Mouse (Mus musculus): Measurements from ENCODE around the gene Ptcd2.

Gene Ptcd2

DNA sequence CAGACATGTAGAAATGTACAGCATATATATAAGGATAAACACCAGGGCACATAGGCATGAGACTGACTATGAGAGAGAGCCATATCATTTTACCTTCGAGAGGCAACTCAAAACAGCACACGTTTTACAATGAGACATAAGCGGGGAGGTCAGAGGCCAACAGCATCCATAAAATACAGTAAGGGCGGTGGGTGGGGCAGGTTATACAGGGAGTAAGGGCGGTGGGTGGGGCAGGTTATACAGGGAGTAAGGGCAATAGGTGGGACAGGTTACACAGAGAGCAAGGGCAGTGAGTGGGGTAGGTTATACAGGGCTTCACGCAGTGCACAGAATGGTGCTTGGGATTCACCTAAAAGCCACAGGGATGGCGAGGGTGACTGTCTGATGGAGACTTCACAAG, 24.1 kb downstream of the Ptcd2 start:
- in situ Hi-C loops (cut with MboI; ENCODE audit: low pct_unique_long_range_greater_than_20kb in 1 of 2, low sequenced_read_pairs in 2 of 2, unreplicated experiment in 1 of 2), result loop anchor here in 1 of 2 experiments (25.0 kb wide), 1 partner anchor 483 kb away; no protein-coding TSS in a partner anchor

DNA sequence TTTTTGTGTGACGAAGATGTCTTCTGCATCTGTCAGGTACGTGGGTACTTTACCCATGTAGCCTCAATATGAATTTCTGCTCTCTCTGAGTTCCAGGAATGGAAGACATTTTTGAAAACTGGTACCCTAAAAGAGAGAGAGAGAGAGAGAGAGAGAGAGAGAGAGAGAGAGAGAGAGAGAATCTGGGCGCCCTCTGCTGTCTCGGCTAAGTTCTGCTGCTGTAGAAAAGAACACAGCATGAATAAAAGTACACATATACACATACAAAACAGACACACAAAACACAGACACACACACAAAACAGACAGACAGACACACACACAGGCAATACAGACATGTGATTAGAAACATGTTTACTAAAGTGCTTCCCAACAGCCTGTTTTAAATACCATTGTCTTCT, 27.4 kb downstream of the Ptcd2 start:
- in situ Hi-C loops (cut with MboI; ENCODE audit: low pct_unique_long_range_greater_than_20kb in 1 of 2, low sequenced_read_pairs in 2 of 2, unreplicated experiment in 1 of 2), result loop anchor here in 1 of 2 experiments (10.0 to 25.0 kb wide), 2 partner anchors 142 to 480 kb away; no protein-coding TSS in a partner anchor

DNA sequence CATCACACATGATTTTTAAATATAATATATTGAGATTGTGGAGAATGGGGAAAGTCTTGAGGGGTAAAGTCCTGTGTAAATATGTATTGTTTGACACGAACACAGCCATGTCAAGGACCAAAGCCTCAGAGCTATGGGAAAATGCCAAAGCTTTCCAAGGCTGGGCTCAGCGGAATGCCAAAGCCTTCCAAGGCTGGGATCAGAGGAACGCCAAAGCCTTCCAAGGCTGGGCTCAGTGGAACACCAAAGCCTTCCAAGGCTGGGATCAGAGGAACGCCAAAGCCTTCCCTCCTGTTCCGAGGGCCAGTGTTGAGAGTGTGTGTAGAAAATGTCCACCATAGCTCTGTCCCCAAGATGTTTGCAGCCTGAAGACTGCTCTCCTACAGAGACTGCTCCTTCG, 28.1 kb downstream of the Ptcd2 start:
- in situ Hi-C loops (cut with MboI; ENCODE audit: low pct_unique_long_range_greater_than_20kb in 1 of 2, low sequenced_read_pairs in 2 of 2, unreplicated experiment in 1 of 2), result loop anchor here in 1 of 2 experiments (10.0 to 25.0 kb wide), 2 partner anchors 142 to 479 kb away; no protein-coding TSS in a partner anchor

GRCm38 (mm10) chr13:99314657-99315181, 29.8 kb downstream of the Ptcd2 start:
- in situ Hi-C loops (cut with MboI; ENCODE audit: low pct_unique_long_range_greater_than_20kb in 1 of 2, low sequenced_read_pairs in 2 of 2, unreplicated experiment in 1 of 2), result loop anchor here in 1 of 2 experiments (10.0 to 25.0 kb wide), 2 partner anchors 140 to 477 kb away; no protein-coding TSS in a partner anchor

DNA sequence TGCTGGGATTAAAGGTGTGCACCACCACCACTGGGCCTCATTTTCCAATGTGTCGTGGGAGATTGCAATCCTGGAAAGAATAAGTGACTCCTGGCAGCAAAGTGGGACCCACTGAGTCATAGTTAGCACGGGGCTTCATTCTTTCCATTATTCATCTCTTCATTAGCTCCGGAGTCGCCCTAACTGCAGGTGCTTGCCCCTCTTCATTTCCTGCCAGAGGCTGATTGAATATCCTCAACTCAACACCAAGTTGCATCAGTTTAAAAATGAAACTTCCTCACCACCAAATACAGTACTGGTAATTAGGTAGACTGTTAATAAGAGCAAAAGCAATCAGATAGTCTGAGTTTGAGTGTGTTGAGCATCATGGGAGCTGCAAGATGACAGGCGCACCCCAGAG, 30.4 kb downstream of the Ptcd2 start:
- in situ Hi-C loops (cut with MboI; ENCODE audit: low pct_unique_long_range_greater_than_20kb in 1 of 2, low sequenced_read_pairs in 2 of 2, unreplicated experiment in 1 of 2), result loop anchor here in 1 of 2 experiments (10.0 to 25.0 kb wide), 2 partner anchors 139 to 477 kb away; no protein-coding TSS in a partner anchor

GRCm38 (mm10) chr13:99308393-99308792, 36.1 kb downstream of the Ptcd2 start:
- in situ Hi-C loops (cut with MboI; ENCODE audit: low pct_unique_long_range_greater_than_20kb in 1 of 2, low sequenced_read_pairs in 2 of 2, unreplicated experiment in 1 of 2), result loop anchor here in 1 of 2 experiments (25.0 kb wide), 1 partner anchor 471 kb away; no protein-coding TSS in a partner anchor

DNA sequence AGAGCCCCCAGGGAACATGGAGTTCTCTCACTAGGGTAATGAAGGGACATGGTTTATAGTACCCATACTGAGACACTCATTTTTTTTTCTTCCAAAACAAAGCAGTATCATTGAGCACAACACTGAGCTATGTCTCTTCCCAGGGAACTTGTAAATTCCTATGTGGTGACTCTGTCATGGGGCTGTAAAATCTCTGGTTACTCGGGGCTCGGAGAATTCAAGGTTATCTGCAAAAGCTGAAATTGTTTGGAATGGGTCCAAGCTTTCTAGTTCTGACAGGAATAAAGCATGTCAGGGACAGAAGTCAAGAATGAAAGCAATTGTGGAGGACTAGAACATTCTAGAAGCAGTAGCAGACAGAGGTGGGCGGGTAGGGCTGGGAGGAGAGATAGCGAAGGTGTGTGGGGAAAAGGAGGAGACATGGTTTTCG, 36.6 kb downstream of the Ptcd2 start:
- in situ Hi-C loops (cut with MboI; ENCODE audit: low pct_unique_long_range_greater_than_20kb in 1 of 2, low sequenced_read_pairs in 2 of 2, unreplicated experiment in 1 of 2), result loop anchor here in 1 of 2 experiments (25.0 kb wide), 1 partner anchor 471 kb away; no protein-coding TSS in a partner anchor

GRCm38 (mm10) chr13:99306164-99306563, 38.3 kb downstream of the Ptcd2 start:
- in situ Hi-C loops (cut with MboI; ENCODE audit: low pct_unique_long_range_greater_than_20kb in 1 of 2, low sequenced_read_pairs in 2 of 2, unreplicated experiment in 1 of 2), result loop anchor here in 1 of 2 experiments (25.0 kb wide), 1 partner anchor 469 kb away; no protein-coding TSS in a partner anchor

DNA sequence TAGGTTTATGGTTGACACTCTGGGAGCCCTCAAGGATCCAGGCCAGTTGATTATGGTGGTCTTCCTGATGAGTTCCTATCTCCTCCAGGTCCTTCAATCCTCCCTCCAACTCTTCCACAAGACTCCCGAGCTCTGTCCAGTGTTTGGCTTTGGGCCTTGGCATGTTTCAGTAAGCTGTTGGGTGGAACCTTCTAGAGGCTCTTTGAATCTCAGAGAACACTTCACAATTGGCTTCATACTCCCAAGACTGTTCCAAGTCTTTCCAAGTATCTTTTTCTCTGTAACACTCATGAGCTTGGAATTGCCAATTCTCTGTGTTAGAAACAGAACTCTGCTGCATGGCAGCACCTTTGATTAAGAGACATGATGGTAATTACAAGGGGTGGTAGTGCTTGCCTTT, 39.3 kb downstream of the Ptcd2 start:
- in situ Hi-C loops (cut with MboI; ENCODE audit: low pct_unique_long_range_greater_than_20kb in 1 of 2, low sequenced_read_pairs in 2 of 2, unreplicated experiment in 1 of 2), result loop anchor here in 1 of 2 experiments (25.0 kb wide), 1 partner anchor 468 kb away; no protein-coding TSS in a partner anchor

GRCm38 (mm10) chr13:99304365-99304764, 40.1 kb downstream of the Ptcd2 start:
- in situ Hi-C loops (cut with MboI; ENCODE audit: low pct_unique_long_range_greater_than_20kb in 1 of 2, low sequenced_read_pairs in 2 of 2, unreplicated experiment in 1 of 2), result loop anchor here in 1 of 2 experiments (25.0 kb wide), 1 partner anchor 467 kb away; no protein-coding TSS in a partner anchor

DNA sequence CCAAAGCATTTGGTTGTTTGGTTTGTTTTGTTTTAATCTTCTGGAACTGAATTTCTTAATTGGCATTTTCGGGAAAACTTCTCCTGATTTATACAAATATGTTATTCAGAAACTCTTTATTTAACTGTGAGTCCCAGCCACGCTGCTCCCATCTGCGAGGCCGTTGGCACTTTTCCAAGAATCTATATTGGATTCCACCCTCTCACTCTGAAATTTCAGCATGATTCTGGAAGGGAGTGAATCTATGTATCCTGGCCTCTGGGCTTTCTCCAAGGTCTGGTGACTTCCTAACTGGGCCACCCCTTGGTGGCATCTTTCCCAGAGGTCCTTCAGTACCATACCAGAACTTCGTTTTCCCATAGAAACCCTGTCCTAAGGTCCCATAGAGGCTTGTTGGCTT, 40.7 kb downstream of the Ptcd2 start:
- in situ Hi-C loops (cut with MboI; ENCODE audit: low pct_unique_long_range_greater_than_20kb in 1 of 2, low sequenced_read_pairs in 2 of 2, unreplicated experiment in 1 of 2), result loop anchor here in 1 of 2 experiments (25.0 kb wide), 1 partner anchor 467 kb away; no protein-coding TSS in a partner anchor

GRCm38 (mm10) chr13:99299921-99300320, 44.6 kb downstream of the Ptcd2 start:
- in situ Hi-C loops (cut with MboI; ENCODE audit: low pct_unique_long_range_greater_than_20kb in 1 of 2, low sequenced_read_pairs in 2 of 2, unreplicated experiment in 1 of 2), result loop anchor here in 1 of 2 experiments (25.0 kb wide), 1 partner anchor 463 kb away; no protein-coding TSS in a partner anchor

GRCm38 (mm10) chr13:99294176-99294575, 50.3 kb downstream of the Ptcd2 start:
- in situ Hi-C loops (cut with MboI; ENCODE audit: low pct_unique_long_range_greater_than_20kb in 1 of 2, low sequenced_read_pairs in 2 of 2, unreplicated experiment in 1 of 2), result no loop called here

DNA sequence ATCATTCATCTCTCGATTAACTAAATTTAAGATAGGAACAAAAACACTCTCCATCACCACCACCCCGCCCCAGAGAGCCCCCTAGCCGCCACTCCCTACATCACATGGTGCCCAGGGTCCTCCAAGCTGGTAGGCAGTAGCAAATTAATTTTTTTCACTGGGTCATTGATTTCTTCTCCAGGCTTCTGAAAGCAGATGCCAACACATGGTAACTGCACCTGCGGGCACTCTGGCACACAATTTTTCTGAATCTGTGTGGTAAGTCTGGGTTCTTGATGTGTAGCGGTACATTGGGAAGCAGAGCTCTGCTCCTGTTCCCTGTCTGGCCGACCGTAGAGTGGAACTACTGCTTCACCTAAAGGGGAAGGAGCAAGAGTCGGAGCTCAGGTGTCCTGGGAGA, 53.7 kb downstream of the Ptcd2 start:
- in situ Hi-C loops (cut with MboI; ENCODE audit: low pct_unique_long_range_greater_than_20kb in 1 of 2, low sequenced_read_pairs in 2 of 2, unreplicated experiment in 1 of 2), result no loop called here

GRCm38 (mm10) chr13:99287786-99288185, 56.7 kb downstream of the Ptcd2 start:
- in situ Hi-C loops (cut with MboI; ENCODE audit: low pct_unique_long_range_greater_than_20kb in 1 of 2, low sequenced_read_pairs in 2 of 2, unreplicated experiment in 1 of 2), result no loop called here

DNA sequence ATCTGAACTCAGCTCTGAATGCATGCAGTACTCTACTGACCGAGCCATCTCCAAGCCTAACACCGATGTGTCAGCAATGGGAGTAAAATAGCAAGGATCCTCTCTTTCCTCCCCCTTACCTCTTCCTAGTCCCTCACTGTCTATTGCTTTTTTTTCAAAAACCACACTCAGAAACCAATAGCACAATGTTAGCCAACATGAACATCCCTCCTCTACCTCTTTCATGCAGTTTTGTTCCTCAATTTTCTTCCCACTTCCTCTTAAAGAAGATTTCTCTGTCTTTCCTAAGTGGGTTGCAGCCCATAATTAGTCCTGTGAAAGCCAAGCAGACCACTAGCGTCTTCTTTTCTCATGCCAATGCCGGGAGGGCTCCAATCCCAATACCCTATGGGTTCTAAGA, 57.3 kb downstream of the Ptcd2 start:
- in situ Hi-C loops (cut with MboI; ENCODE audit: low pct_unique_long_range_greater_than_20kb in 1 of 2, low sequenced_read_pairs in 2 of 2, unreplicated experiment in 1 of 2), result no loop called here

GRCm38 (mm10) chr13:99285241-99285640, 59.3 kb downstream of the Ptcd2 start:
- in situ Hi-C loops (cut with MboI; ENCODE audit: low pct_unique_long_range_greater_than_20kb in 1 of 2, low sequenced_read_pairs in 2 of 2, unreplicated experiment in 1 of 2), result no loop called here

- in situ Hi-C loops (cut with MboI; ENCODE audit: low pct_unique_long_range_greater_than_20kb in 1 of 2, low sequenced_read_pairs in 2 of 2, unreplicated experiment in 1 of 2), result no loop called here
Measured at GRCm38 (mm10) chr13:99284400-99285160, 59.9 kb downstream of the Ptcd2 start.

DNA sequence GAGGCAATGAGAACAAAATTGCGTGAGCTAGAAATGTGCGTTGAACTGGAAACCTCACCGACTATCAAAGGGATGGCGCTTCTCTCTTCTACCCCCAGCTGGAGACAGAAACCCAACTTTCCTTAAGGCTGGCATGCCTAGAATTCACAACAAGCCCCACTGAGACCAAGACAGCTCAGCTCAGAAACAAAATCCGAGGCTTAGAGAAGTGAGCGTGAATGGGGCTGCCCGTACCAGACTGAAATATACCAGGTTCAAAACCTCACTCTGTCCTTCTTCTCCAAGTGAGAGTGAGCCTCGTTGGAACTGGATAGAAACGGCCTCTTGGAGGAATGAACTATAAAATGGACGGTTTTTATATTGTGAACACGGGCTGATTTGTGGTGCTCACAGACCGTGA, 60.6 kb downstream of the Ptcd2 start:
- in situ Hi-C loops (cut with MboI; ENCODE audit: low pct_unique_long_range_greater_than_20kb in 1 of 2, low sequenced_read_pairs in 2 of 2, unreplicated experiment in 1 of 2), result no loop called here
